Mouse (Mus musculus) hindbrain, embryonic 13.5 days (tissue): ENCODE results near the gene Olfr177. TPM values are rescaled to one million over a fixed set of nuclear protein-coding genes. Genes with fewer than 3 reads are reported as not detected.

ENCODE experiments used
- ATAC-seq: fragments of 200-750 bp; cut with Nextera tagmentation; 2 replicates; pipeline ENCODE4 v1.8.0; 2017; ENCODE audit warnings: moderate TSS enrichment; ENCODE audit not compliant: low FRiP score
- H3K27ac ChIP-seq: fragments of 300-500 bp; sonication (generic); 2 replicates; pipeline ENCODE4 v1.5.1; 2015; ENCODE audit warnings: inconsistent platforms, mild to moderate bottlenecking, moderate library complexity
- H3K27me3 ChIP-seq: fragments of 300-500 bp; sonication (generic); 2 replicates; pipeline ENCODE4 v1.6.1; 2015; ENCODE audit warnings: mild to moderate bottlenecking, inconsistent platforms
- H3K36me3 ChIP-seq: fragments of 300-500 bp; sonication (generic); 2 replicates; pipeline ENCODE4 v1.6.1; 2015; ENCODE audit warnings: mild to moderate bottlenecking, inconsistent platforms
- H3K4me1 ChIP-seq: fragments of 300-500 bp; sonication (generic); replicated peaks from 2 replicates; pipeline ENCODE4 v1.6.1; 2015; ENCODE audit warnings: inconsistent platforms
- H3K4me2 ChIP-seq: fragments of 300-500 bp; sonication (generic); 2 replicates; pipeline ENCODE4 v1.6.1; 2015; ENCODE audit warnings: inconsistent platforms, mild to moderate bottlenecking, moderate library complexity
- H3K4me3 ChIP-seq: fragments of 300-500 bp; sonication (generic); 2 replicates; pipeline ENCODE4 v1.5.1; 2015; ENCODE audit warnings: mild to moderate bottlenecking, inconsistent platforms
- H3K9ac ChIP-seq: fragments of 300-500 bp; sonication (generic); 2 replicates; pipeline ENCODE4 v1.6.1; 2015; ENCODE audit warnings: mild to moderate bottlenecking, inconsistent platforms
- H3K9me3 ChIP-seq: fragments of 300-500 bp; sonication (generic); 2 replicates; pipeline ENCODE4 v1.6.1; 2016; ENCODE audit warnings: inconsistent platforms
- WGBS: fragments of 180-500 bp; shearing (Covaris S2); methylation state at CpG from one replicate; pipeline ENCODE4 v1.1.7; 2015; 5-methylcytosine and 5-hydroxymethylcytosine counted together
- polyA plus RNA-seq: library from polyadenylated mRNA; unstranded; fragments of >200 nt; fragmentation: Nextera tagmentation; extraction: Ambion mirVana; gene quantifications from 2 replicates; pipeline ENCODE4 v1.2.1, GENCODE M21; 2015

The Olfr177 gene
- not detected in 2 replicates for polyA plus RNA-seq

GRCm38 (mm10) chr16:58874668-58875067 lies at the start of gene Olfr177:
Olfr177 (minus strand) TSS chr16:58874768.
- 62% methylated on average over 1 of the region's 1 CpGs for WGBS
- Histone ChIP-seq H3K9ac (no peak within 1 kb of the TSS), H3K4me1 (no peaks in the 10 kb centered on the region), H3K4me3 (no peak within 1 kb of the TSS), H3K4me2 (no peak within 1 kb of the TSS), H3K36me3 (no peaks in the 10 kb centered on the region), H3K9me3 (no peaks in the 10 kb centered on the region), H3K27me3 (no peaks in the 10 kb centered on the region), H3K27ac (no peak within 1 kb of the TSS)
- ATAC-seq, result no peak

- Histone ChIP-seq H3K4me2 (no peak within 1 kb of the TSS), H3K9ac (no peak within 1 kb of the TSS), H3K27me3 (no peaks in the 10 kb centered on the region), H3K9me3 (no peaks in the 10 kb centered on the region), H3K36me3 (no peaks in the 10 kb centered on the region), H3K4me1 (no peaks in the 10 kb centered on the region), H3K4me3 (no peak within 1 kb of the TSS), H3K27ac (no peak within 1 kb of the TSS)
- ATAC-seq, result no peak
- whole genome bisulfite sequencing, result 93% methylated on average over 3 of the region's 3 CpGs
Measured at GRCm38 (mm10) chr16:58891963-58892362, 17.4 kb upstream of the Olfr177 start, which contains the start of gene Olfr178. Olfr178 (minus strand) TSS chr16:58892063.

GRCm38 (mm10) chr16:58884416-58884815 lies 9.8 kb upstream of the Olfr177 start:
- Histone ChIP-seq H3K27me3 (no peaks in the 10 kb centered on the region), H3K4me2 (no peak overlapping the region), H3K4me3 (no peak overlapping the region), H3K4me1 (no peaks in the 10 kb centered on the region), H3K9me3 (no peaks in the 10 kb centered on the region), H3K36me3 (no peaks in the 10 kb centered on the region), H3K27ac (no peak overlapping the region), H3K9ac (no peak overlapping the region)
- ATAC-seq, result no peak
- 97% methylated on average over 2 of the region's 2 CpGs for WGBS

GRCm38 (mm10) chr16:58861479-58861878 lies 13.1 kb downstream of the Olfr177 start:
- Histone ChIP-seq H3K4me2 (no peak overlapping the region), H3K36me3 (no peaks in the 10 kb centered on the region), H3K27ac (no peak overlapping the region), H3K4me1 (no peaks in the 10 kb centered on the region), H3K9ac (no peak overlapping the region), H3K4me3 (no peak overlapping the region), H3K9me3 (no peaks in the 10 kb centered on the region), H3K27me3 (no peaks in the 10 kb centered on the region)
- no peak for ATAC-seq
- WGBS, result 83% methylated on average over 1 of the region's 1 CpGs

- Histone ChIP-seq H3K27me3 (no peaks in the 10 kb centered on the region), H3K9me3 (no peaks in the 10 kb centered on the region), H3K4me3 (no peak overlapping the region), H3K9ac (no peak overlapping the region), H3K36me3 (no peaks in the 10 kb centered on the region), H3K27ac (no peak overlapping the region), H3K4me1 (no peaks in the 10 kb centered on the region), H3K4me2 (no peak overlapping the region)
- ATAC-seq, result no peak
- 86% methylated on average over 2 of the region's 2 CpGs for WGBS
Measured at GRCm38 (mm10) chr16:58860032-58860737, 14.4 kb downstream of the Olfr177 start.

- Histone ChIP-seq H3K4me1 (no peaks in the 10 kb centered on the region), H3K27me3 (no peaks in the 10 kb centered on the region), H3K36me3 (no peaks in the 10 kb centered on the region), H3K4me3 (no peak within 1 kb of the TSS), H3K4me2 (no peak within 1 kb of the TSS), H3K9me3 (no peaks in the 10 kb centered on the region; the same call in 1 of the 2 replicates), H3K27ac (no peak within 1 kb of the TSS), H3K9ac (no peak within 1 kb of the TSS)
- 88% methylated on average over 1 of the region's 1 CpGs for WGBS
- no peak for ATAC-seq
Measured at GRCm38 (mm10) chr16:58826732-58827319, 47.7 kb downstream of the Olfr177 start, which contains the start of gene Olfr175-ps1. Olfr175-ps1 (minus strand) TSS chr16:58826782.

Other genes with a start within 250 kb of the Olfr177 start
- gene E330017A01Rik, start 236.0 kb downstream of the Olfr177 start, polyA plus RNA-seq, result not detected in 2 replicates
- gene Cpox, start 204.5 kb downstream of the Olfr177 start, polyA plus RNA-seq, result 10.6 and 10.8 TPM in 2 replicates
- gene Gpr15, start 155.7 kb downstream of the Olfr177 start, polyA plus RNA-seq, result not detected in 2 replicates
- 123 and 126 TPM in 2 replicates for gene Cldnd1, start 146.9 kb downstream of the Olfr177 start, polyA plus RNA-seq
- gene Olfr172, start 111.6 kb downstream of the Olfr177 start, polyA plus RNA-seq, result not detected in 2 replicates
- gene Olfr173, start 74.5 kb downstream of the Olfr177 start, polyA plus RNA-seq, result not detected in 2 replicates
- not detected in 2 replicates for gene Olfr175-ps1, start 48.0 kb downstream of the Olfr177 start, polyA plus RNA-seq
- not detected in 2 replicates for gene Olfr178, start 17.3 kb upstream of the Olfr177 start, polyA plus RNA-seq
- not detected in 2 replicates for gene Olfr181, start 54.0 kb upstream of the Olfr177 start, polyA plus RNA-seq
- not detected in 2 replicates for gene Olfr180, start 54.6 kb upstream of the Olfr177 start, polyA plus RNA-seq
- not detected in 2 replicates for gene Olfr183, start 120.6 kb upstream of the Olfr177 start, polyA plus RNA-seq
- not detected in 2 replicates for gene Olfr186, start 155.5 kb upstream of the Olfr177 start, polyA plus RNA-seq
- gene Olfr187, start 165.0 kb upstream of the Olfr177 start, polyA plus RNA-seq, result not detected in 2 replicates
- gene Olfr190, start 203.2 kb upstream of the Olfr177 start, polyA plus RNA-seq, result not detected in 2 replicates
- gene Olfr191, start 215.1 kb upstream of the Olfr177 start, polyA plus RNA-seq, result not detected in 2 replicates
- not detected in 2 replicates for gene Olfr193, start 237.1 kb upstream of the Olfr177 start, polyA plus RNA-seq
- gene Olfr194, start 246.3 kb upstream of the Olfr177 start, polyA plus RNA-seq, result not detected in 2 replicates